Mouse (Mus musculus) frontal cortex, adult 2 months (tissue): Measurements from ENCODE around the gene Cntln. TPM values are rescaled to one million over a fixed set of nuclear protein-coding genes. Genes with fewer than 3 reads are reported as not detected.

Experiments
- polyA plus RNA-seq: library from polyadenylated mRNA; depleted of rRNA; stranded (reverse); fragments of >200 nt; gene quantifications from 2 replicates; pipeline ENCODE4 v1.2.3, GENCODE M21; 2012; rRNA removed

Cntln gene
- polyA plus RNA-seq, 1 experiment = 11.8 TPM

Other genes starting within 250 kb of the Cntln start
- gene Bnc2, start 209.0 kb upstream of the Cntln start, polyA plus RNA-seq = 0.80 and 0.84 TPM in 2 replicates